Mouse (Mus musculus) stomach, embryonic 14.5 days (tissue): ENCODE data around the gene Igfbpl1. TPM values are rescaled to one million over a fixed set of nuclear protein-coding genes. Genes with fewer than 3 reads are reported as not detected.

Experiments used
- ATAC-seq: fragments of 200-750 bp; cut with Nextera tagmentation; 2 replicates; pipeline ENCODE4 v1.8.0; 2017; ENCODE audit warnings: low read depth, moderate TSS enrichment; ENCODE audit not compliant: insufficient number of reproducible peaks, insufficient read depth, low FRiP score
- H3K27ac ChIP-seq: fragments of 300-500 bp; sonication (generic); 2 replicates; pipeline ENCODE4 v1.5.1; 2014; ENCODE audit warnings: mild to moderate bottlenecking, low read length, moderate library complexity, mixed read lengths
- H3K27me3 ChIP-seq: fragments of 300-500 bp; sonication (generic); 2 replicates; pipeline ENCODE4 v1.6.1; 2014; ENCODE audit warnings: low read length, control low read depth, mixed read lengths; ENCODE audit not compliant: control insufficient read depth, insufficient read depth
- H3K36me3 ChIP-seq: fragments of 300-500 bp; sonication (generic); 2 replicates; pipeline ENCODE4 v1.6.1; 2014; ENCODE audit warnings: mild to moderate bottlenecking, control low read depth, low read length, moderate library complexity, mixed read lengths; ENCODE audit not compliant: control insufficient read depth, insufficient read depth
- H3K4me1 ChIP-seq: fragments of 300-500 bp; sonication (generic); 2 replicates; pipeline ENCODE4 v1.6.1; 2014; ENCODE audit warnings: low read length, control low read depth, mixed read lengths; ENCODE audit not compliant: control insufficient read depth, insufficient read depth
- H3K4me2 ChIP-seq: fragments of 300-500 bp; sonication (generic); replicated peaks from 2 replicates; pipeline ENCODE4 v1.6.1; 2014; ENCODE audit warnings: low read depth, low read length, control low read depth
- H3K4me3 ChIP-seq: fragments of 300-500 bp; sonication (generic); 2 replicates; pipeline ENCODE4 v1.5.1; 2014; ENCODE audit warnings: low read depth, low read length, control low read depth
- H3K9ac ChIP-seq: fragments of 300-500 bp; sonication (generic); replicated peaks from 2 replicates; pipeline ENCODE4 v1.6.1; 2014; ENCODE audit warnings: low read depth, mild to moderate bottlenecking, control low read depth, low read length, moderate library complexity, mixed read lengths
- H3K9me3 ChIP-seq: fragments of 300-500 bp; sonication (generic); 2 replicates; pipeline ENCODE4 v1.6.1; 2016; ENCODE audit warnings: low read depth, low read length, control low read depth; ENCODE audit not compliant: control insufficient read depth
- WGBS: fragments of 180-500 bp; shearing (Covaris S2); extraction: QIAGEN DNeasy Blood & Tissue Kit; methylation state at CpG from one replicate; pipeline ENCODE4 v1.1.7; 2014; 5-methylcytosine and 5-hydroxymethylcytosine counted together
- polyA plus RNA-seq: library from polyadenylated mRNA; unstranded; fragments of >200 nt; fragmentation: Nextera tagmentation; extraction: Ambion mirVana; gene quantifications from 2 replicates; pipeline ENCODE4 v1.2.1, GENCODE M21; 2014

Gene Igfbpl1
- polyA plus RNA-seq, 1 experiment from 2014 or later = 0.48 TPM

DNA sequence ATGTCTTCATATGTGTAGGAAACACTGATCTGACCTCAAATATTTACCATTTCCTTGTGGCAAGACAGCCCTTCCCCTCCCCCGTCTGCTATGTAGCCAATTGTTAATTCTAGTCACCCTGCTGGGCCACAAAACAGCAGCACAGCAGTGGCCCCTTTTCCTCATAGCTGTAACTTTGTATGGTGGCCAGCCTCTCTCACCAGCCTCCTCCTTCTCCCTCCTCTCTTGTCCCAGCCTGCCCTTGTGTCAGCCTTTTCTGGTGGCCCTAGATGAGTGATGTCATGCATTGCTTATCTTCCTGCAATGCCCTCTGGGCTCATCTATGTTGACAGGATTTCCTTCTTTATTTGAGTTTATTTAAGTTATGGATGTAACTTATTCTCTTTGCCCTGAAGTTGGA, 22.7 kb upstream of the Igfbpl1 start:
- Histone ChIP-seq H3K9me3 (no peaks in the 10 kb centered on the region), H3K9ac (no peak overlapping the region), H3K4me2 (no peak overlapping the region), H3K27me3 (no peaks in the 10 kb centered on the region), H3K4me1 (no peaks in the 10 kb centered on the region), H3K36me3 (no peaks in the 10 kb centered on the region), H3K4me3 (no peak overlapping the region), H3K27ac (no peak overlapping the region)
- 57% methylated on average over 1 of the region's 1 CpGs for WGBS
- no peak for ATAC-seq

- no peak for ATAC-seq
- H3K4me3 ChIP-seq = no peak overlapping the region
- no peak overlapping the region for H3K9ac ChIP-seq
- no peak overlapping the region for H3K4me2 ChIP-seq
- no peaks in the 10 kb centered on the region for H3K4me1 ChIP-seq
- no peak overlapping the region for H3K27ac ChIP-seq
- no peaks in the 10 kb centered on the region for H3K27me3 ChIP-seq
- no peaks in the 10 kb centered on the region for H3K36me3 ChIP-seq
- no peaks in the 10 kb centered on the region for H3K9me3 ChIP-seq
- 41% methylated on average over 10 of the region's 10 CpGs for WGBS
These were observed 22.1 kb upstream of the Igfbpl1 start for GRCm38 (mm10) chr4:45848825-45849156.

DNA sequence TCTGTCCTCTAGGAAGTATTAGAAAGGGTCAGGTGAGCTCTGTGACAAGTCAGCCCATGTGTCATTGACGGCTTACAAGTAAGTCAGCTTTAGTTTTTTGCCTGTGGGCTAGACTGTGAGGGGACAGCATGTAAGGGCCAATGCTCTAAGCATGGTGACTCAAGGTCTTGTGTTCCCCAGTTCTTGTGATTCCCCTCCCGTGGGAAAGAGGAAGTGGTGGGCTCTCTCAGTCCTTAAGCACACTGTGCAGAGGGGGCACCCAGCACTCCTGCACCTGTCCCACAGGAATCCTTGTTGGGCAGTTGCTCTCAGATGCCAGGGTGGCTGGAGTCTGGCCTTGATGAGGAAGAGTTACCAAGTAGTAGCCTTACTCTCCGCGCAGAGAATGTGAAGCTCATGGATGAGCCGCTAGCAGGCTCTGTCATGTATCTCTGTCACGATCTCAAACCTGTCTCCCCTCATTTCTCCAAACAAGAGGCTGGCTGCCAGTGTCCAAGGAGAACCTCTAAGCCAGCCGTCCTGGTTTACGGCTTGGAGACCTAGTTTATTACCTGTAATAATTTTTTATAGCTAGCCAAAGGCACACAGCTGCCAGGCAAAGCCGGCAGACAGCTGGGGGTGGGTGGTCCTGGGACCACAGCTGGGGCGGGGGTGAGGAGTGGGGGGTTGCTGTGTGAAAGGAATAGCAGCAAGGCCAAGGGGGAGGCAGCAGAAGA, 21.5 kb upstream of the Igfbpl1 start, which contains the start of gene Stra6l:
Gene Stra6l (plus strand): TSS at position 556 of the 716 bp plus-strand sequence.
- no peak for ATAC-seq
- Histone ChIP-seq H3K9ac (no peak within 1 kb of the TSS), H3K27ac (no peak within 1 kb of the TSS), H3K27me3 (no peaks in the 10 kb centered on the region), H3K36me3 (no peaks in the 10 kb centered on the region), H3K9me3 (no peaks in the 10 kb centered on the region), H3K4me3 (no peak within 1 kb of the TSS), H3K4me1 (no peaks in the 10 kb centered on the region), H3K4me2 (no peak within 1 kb of the TSS)
- 42% methylated on average over 10 of the region's 10 CpGs for WGBS

- Histone ChIP-seq H3K4me3 (no peak overlapping the region), H3K4me2 (no peak overlapping the region), H3K9me3 (no peaks in the 10 kb centered on the region), H3K27me3 (no peaks in the 10 kb centered on the region), H3K4me1 (no peaks in the 10 kb centered on the region), H3K36me3 (no peaks in the 10 kb centered on the region), H3K9ac (no peak overlapping the region), H3K27ac (no peak overlapping the region)
- WGBS = 89% methylated on average over 2 of the region's 2 CpGs
- no peak for ATAC-seq
These were observed 19.5 kb upstream of the Igfbpl1 start for GRCm38 (mm10) chr4:45846263-45846662.

DNA sequence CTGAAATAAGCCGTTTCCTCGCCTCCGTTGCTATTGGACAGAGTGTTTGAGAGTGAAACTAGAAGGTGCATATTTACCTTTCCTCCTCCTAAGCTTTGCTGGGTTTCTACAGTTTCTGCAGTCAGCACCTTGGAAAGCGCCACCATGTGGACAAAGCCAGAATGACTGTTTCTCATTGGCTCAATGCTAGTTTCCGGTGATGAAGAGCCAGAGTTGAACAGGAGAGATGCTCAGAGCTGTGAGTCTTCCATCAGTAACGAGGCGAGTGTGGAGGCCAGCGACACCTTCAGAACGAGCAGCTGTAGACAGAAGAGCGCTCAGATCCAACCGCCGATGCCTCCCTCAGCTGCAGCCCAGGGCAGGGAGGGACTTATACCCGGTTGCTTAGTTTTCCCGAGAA, 17.6 kb upstream of the Igfbpl1 start:
- H3K9ac ChIP-seq = no peak overlapping the region
- no peak for ATAC-seq
- H3K27ac ChIP-seq = no peak overlapping the region
- WGBS = 45% methylated on average over 14 of the region's 14 CpGs
- H3K4me2 ChIP-seq = no peak overlapping the region
- no peaks in the 10 kb centered on the region for H3K4me1 ChIP-seq
- no peaks in the 10 kb centered on the region for H3K27me3 ChIP-seq
- H3K9me3 ChIP-seq = no peaks in the 10 kb centered on the region
- H3K36me3 ChIP-seq = no peaks in the 10 kb centered on the region
- H3K4me3 ChIP-seq = no peak overlapping the region

GRCm38 (mm10) chr4:45833461-45833860, 6.7 kb upstream of the Igfbpl1 start:
- no peaks in the 10 kb centered on the region for H3K9me3 ChIP-seq
- ATAC-seq = no peak
- H3K4me3 ChIP-seq = no peak overlapping the region
- no peaks in the 10 kb centered on the region for H3K36me3 ChIP-seq
- no peaks in the 10 kb centered on the region for H3K4me1 ChIP-seq
- H3K27me3 ChIP-seq = 0 out of 2 replicates have a peak, but pooled peaks cover 2% of the 10 kb centered on the region
- H3K27ac ChIP-seq = no peak overlapping the region
- no peak overlapping the region for H3K9ac ChIP-seq
- 39% methylated on average over 5 of the region's 5 CpGs for WGBS
- H3K4me2 ChIP-seq = no peak overlapping the region

- WGBS = 89% methylated on average over 7 of the region's 7 CpGs
- no peak overlapping the region for H3K9ac ChIP-seq
- H3K4me1 ChIP-seq = no peaks in the 10 kb centered on the region; the same call in 1 of the 2 replicates
- H3K9me3 ChIP-seq = no peaks in the 10 kb centered on the region
- H3K27me3 ChIP-seq = peaks cover 13% of the 10 kb centered on the region
- no peak overlapping the region for H3K4me2 ChIP-seq
- ATAC-seq = no peak
- H3K27ac ChIP-seq = no peak overlapping the region
- H3K36me3 ChIP-seq = no peaks in the 10 kb centered on the region
- no peak overlapping the region for H3K4me3 ChIP-seq
These were observed 5.3 kb upstream of the Igfbpl1 start for GRCm38 (mm10) chr4:45831996-45832395.

DNA sequence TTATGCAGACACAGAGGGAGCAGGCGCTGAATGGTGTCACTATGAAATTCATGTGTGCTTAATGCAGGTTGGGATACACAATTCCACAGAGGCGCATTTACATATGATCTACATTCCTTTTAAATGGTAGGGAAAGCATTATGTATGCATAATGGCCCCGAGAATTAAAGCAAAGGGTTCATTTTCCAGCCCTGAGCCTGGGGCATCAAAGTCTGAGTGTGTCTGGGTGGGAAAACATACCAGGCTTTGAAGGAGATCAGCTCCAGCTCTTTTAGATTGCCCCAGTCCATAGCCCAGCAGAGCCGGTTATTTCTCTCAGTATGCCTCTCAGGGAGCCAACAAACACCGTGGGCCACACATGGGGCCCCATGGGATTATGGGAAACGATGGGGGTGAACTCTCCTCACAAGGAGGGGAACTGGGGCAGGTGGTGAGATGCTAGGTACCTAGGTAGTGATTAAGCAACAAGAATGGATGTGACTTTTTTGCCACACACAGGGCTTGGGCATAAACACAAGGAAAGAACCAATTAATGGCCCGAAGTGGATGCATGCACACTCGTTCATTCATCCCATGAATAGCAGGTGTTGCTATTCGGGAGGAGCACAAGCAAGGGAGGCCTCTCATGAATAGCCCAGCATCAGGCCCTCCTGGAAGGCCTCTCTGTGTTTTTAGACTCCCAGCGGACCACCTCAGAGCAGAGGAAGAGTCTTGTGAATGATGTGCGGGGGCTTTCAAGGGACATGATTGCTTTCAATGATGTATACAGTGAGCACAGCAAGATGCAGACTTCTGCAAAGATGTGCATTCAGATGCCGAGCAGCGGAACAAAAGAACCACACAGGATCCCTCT, 3.4 kb upstream of the Igfbpl1 start:
- H3K9me3 ChIP-seq = no peaks in the 10 kb centered on the region
- 60% methylated on average over 13 of the region's 13 CpGs for WGBS
- no peak overlapping the region for H3K4me3 ChIP-seq
- no peak overlapping the region for H3K27ac ChIP-seq
- no peak for ATAC-seq
- no peaks in the 10 kb centered on the region for H3K36me3 ChIP-seq
- peaks cover 3% of the 10 kb centered on the region; the same call in 1 of the 2 replicates for H3K4me1 ChIP-seq
- H3K4me2 ChIP-seq = no peak overlapping the region
- H3K9ac ChIP-seq = no peak overlapping the region
- H3K27me3 ChIP-seq = peaks cover 32% of the 10 kb centered on the region
